Mouse (Mus musculus) inflammation-experienced regulatory T-cells, adult 6 months (primary cell): ENCODE measurements around the gene Tdrd1. TPM values are rescaled to one million over a fixed set of nuclear protein-coding genes. Genes with fewer than 3 reads are reported as not detected.
"Not testable (repeated sequence)": the region's sequence is repeated elsewhere in the genome, so short reads cannot be mapped to it uniquely, and the experiment has no call there.

Experiments
- ATAC-seq: one replicate; pipeline ENCODE4 v1.8.0; 2017
- polyA plus RNA-seq, 3 experiments: library from polyadenylated mRNA; unstranded; fragments of 100-300 nt; shearing (Covaris generic); gene quantifications; one replicate each; pipeline ENCODE4 v1.2.1; 2017

Tdrd1 gene
- not detected for polyA plus RNA-seq

- ATAC-seq = no peak
Observed at GRCm38 (mm10) chr19:56826047-56826631, at the start of gene Tdrd1. Gene Tdrd1, plus strand, starts transcription at chr19:56826209.

- no peak for ATAC-seq
Observed at GRCm38 (mm10) chr19:56776719-56777382, 49.2 kb upstream of the Tdrd1 start.

GRCm38 (mm10) chr19:56778532-56778931 lies 47.5 kb upstream of the Tdrd1 start:
- not testable (repeated sequence) for ATAC-seq

GRCm38 (mm10) chr19:56787911-56788310 lies 38.1 kb upstream of the Tdrd1 start:
- no peak for ATAC-seq

DNA sequence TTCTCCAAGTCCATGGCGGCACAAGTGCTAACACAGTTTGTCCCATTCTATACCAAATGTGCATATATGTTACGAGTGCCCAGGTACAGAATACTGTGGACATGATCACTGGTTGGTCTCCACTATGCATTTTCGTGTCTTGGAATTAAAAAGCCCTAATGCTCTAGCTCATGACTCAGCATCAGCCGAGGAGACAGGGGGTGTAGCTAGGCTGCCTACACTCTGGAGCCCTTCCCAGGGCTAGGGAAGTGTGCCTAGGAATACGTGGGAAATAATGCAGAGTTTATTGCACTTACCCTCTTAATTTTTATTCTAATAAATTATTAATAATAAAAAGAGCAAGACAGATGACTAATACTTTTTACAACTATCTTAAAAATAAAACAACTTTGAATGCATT lies 37.1 kb upstream of the Tdrd1 start:
- no peak for ATAC-seq

GRCm38 (mm10) chr19:56797376-56797775 lies 28.6 kb upstream of the Tdrd1 start:
- ATAC-seq = no peak

GRCm38 (mm10) chr19:56800226-56800625 lies 25.8 kb upstream of the Tdrd1 start:
- ATAC-seq = no peak

DNA sequence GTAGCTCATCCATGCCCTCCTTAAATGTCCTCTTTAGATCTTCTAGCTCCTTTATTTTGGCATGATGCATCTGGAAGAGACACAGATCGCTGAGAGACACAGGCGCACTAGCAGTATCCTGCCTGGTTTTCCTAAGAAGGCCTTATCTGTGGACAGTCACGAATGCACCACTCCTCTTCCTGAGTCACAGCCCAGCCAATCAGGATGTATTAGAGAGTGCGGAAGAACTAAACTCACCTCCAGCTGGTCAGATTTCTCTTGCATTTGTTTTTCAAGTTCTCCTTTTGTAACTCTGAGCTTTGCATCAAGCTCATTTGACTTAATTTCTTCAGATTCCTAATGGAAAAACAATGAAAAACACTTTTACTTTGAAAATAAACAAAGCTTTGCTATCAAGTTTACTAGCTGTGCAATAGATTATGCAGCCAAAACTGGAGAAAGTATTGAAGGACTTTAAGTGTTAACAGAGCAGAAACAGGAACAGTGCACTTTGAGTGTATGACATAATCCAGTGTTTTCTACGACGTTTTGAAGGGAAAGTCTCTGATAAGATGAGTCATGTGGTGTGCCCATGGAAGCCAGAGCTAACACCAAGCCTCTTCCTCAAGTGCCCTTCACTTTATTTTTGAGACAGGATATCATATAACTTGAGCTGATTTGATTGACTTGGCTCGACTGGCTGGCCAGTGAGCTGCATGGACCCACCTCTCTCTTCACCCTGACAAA lies 24.9 kb upstream of the Tdrd1 start:
- ATAC-seq = no peak

GRCm38 (mm10) chr19:56801656-56802351 lies 24.2 kb upstream of the Tdrd1 start:
- no peak for ATAC-seq

DNA sequence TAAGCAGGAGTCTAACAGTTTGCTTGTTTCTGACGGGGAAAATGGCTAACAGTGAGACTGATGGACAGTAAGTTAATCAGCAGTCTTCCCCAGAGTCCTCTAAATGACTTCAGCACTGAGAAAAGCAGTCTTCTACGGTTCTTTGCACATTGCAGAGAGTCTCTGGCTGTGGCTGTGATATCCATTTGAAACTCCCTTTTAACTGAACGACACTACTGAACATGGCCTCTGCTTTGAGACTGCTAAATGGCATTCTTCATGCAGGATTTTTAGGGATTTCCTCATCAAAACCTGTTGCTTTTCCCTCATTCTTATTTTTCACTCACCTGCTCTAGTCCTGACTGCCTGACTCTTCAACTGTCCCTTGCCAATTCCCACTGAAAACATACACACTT lies 23.7 kb upstream of the Tdrd1 start:
- no peak for ATAC-seq

GRCm38 (mm10) chr19:56805366-56805765 lies 20.6 kb upstream of the Tdrd1 start:
- no peak for ATAC-seq

GRCm38 (mm10) chr19:56807122-56807521 lies 18.9 kb upstream of the Tdrd1 start:
- ATAC-seq = no peak

GRCm38 (mm10) chr19:56808771-56809170 lies 17.2 kb upstream of the Tdrd1 start:
- no peak for ATAC-seq

DNA sequence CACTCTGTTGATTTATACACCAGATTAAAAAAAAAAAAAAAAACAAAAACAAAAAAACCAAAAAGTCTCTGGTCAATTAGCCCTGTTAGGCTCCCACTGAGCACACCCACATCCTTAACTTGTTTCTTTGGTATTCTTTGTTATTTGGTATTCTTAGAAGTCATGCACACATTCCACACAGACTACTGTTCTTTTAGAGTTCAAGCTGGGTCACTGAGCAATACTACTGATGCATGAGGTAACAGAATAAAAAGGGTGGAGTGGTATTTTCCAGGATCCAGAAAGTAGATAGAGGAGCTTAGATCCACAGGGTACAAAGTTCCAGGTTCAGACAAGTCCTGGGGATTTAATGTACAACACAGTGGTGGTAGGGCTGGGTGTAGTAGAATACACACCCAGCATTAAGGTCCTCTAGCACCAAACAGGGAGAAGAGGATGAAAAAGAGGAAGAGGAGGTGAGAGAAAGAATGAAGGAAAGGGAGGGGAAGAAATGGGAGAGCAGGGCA lies 15.3 kb upstream of the Tdrd1 start:
- ATAC-seq = no peak

DNA sequence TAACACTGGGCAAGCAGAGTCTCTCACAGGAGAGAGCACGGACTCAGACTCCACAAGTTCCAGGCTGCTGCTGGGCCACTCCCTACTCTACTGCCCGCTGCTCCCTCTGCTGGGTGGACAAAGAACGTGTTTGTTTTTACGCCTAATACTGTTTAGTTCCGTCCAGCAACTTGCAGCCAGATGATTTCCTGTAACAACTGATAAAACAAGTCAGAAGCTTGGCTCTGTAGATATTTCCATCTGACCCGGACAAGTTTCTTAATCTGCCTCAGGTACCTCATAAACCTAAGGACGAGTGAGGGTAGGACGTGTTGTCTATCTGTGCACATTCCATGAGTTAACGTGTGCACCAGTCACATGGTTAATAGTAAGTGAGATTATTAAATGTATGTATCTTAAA lies 14.4 kb upstream of the Tdrd1 start:
- ATAC-seq = no peak

GRCm38 (mm10) chr19:56813360-56813759 lies 12.6 kb upstream of the Tdrd1 start:
- no peak for ATAC-seq

- ATAC-seq = no peak
Observed at GRCm38 (mm10) chr19:56817851-56818526, 8.0 kb upstream of the Tdrd1 start.

DNA sequence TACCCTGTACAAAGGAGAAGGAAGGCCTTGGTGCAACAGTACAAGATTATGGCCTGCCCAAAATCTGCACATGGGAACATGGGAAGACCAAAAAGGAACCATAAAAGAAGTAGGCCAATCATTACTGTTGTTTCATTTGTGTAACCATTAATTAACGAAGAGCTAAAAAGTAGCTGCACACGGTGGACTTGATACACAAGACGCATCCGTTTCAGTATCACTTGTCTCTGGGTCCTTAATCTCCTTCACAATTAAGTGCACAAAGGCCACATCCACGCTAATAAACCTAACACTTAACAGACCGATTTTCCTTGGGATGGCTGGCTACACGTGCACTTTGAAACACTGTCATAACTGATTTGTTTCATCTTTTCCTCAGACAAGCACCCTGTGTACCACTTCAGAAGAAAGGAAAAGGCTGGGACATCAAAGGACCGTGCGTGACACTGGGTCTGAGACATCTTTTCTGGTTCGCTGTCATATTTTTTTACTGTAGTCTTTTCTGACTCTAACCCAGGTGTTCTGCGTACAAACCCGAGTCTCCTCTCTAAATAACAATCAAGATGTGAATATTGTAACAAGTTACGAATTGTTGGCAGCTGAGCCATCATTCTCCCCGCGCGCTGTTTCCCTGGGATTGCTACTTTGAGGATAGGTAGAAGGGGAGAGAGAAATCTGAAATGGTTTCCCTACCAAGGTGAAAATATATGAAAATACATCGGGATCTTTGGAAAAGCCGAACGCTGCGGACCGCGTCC lies 4.8 kb upstream of the Tdrd1 start:
- peak; percentile 29 for ATAC-seq

DNA sequence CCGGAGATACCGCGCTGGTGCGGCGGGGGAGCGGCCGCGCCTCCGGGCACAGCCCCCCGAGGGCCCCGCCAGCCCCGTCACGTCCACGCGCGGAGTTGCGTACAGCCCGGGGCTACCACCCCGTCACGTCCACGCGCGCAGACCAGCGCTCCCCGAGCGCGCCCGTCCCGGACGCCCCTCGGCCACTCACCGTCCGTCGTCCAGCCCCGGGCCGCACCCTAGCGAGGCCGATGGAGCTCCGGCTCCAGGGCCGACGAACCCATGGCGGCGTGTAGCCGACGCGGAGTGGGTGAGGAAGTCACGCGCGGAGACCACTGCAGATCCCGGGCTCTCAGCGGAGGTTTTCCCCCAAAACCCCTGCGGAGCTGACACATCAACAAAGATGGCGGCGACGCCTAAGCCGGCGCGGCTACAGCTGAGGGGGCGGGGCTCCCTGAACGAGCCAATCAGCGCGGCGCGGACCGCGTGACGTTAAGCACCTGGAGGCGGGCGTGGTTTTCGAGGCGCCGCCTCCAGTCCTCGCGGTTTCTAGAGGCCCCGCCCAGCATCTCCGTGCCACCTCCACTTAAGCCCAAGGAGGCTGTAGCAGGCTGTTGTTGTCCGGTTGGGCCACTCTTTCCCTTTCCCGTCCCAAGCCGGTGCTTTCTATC lies 4.1 kb upstream of the Tdrd1 start, which contains the start of gene Ccdc186:
Ccdc186 (minus strand) TSS at position 393 of the 650 bp plus-strand sequence.
- ATAC-seq = peak; percentile 96

GRCm38 (mm10) chr19:56822448-56822836 lies 3.6 kb upstream of the Tdrd1 start:
- ATAC-seq = peak; percentile 26

DNA sequence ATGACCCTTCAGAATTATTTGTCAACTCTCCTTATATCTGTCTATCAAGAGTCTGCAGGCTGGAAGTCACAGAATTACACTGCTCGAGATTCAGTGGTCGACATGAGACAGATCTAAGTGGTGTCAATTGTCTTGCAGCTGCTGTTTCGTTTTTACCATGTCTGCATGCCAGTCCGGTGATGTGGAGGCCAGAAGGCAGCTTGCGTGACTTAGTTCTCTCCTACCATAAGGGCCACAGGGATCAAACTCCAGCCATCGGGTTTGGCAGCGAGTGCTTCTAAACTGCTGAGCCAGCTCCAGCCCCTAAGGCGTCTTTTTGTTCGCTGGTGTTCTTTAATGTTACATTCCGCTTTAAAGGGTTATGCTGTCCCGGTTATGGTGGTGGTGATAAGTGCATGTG lies 2.3 kb downstream of the Tdrd1 start:
- no peak for ATAC-seq
